Mouse (Mus musculus) limb, embryonic 14.5 days (tissue): ENCODE measurements around the gene Snx9. TPM values are rescaled to one million over a fixed set of nuclear protein-coding genes. Genes with fewer than 3 reads are reported as not detected.

Experiments used
- ATAC-seq: fragments of 200-750 bp; cut with Nextera tagmentation; 2 replicates; pipeline ENCODE4 v1.8.0; 2017; ENCODE audit warnings: low read depth, moderate number of reproducible peaks, moderate TSS enrichment; ENCODE audit not compliant: low FRiP score
- DNase-seq: peaks from one replicate; pipeline ENCODE4 v3.0.0-alpha.2; 2015; ENCODE audit warnings: low spot score
- H3K27ac ChIP-seq: fragments of 300-500 bp; sonication (generic); replicated peaks from 2 replicates; pipeline ENCODE4 v1.5.1; 2014; ENCODE audit warnings: low read depth, mild to moderate bottlenecking, low read length, moderate library complexity, mixed read lengths
- H3K27me3 ChIP-seq: fragments of 300-500 bp; sonication (generic); 2 replicates; pipeline ENCODE4 v1.6.1; 2014; ENCODE audit warnings: low read length, mixed read lengths; ENCODE audit not compliant: control insufficient read depth, insufficient read depth
- H3K36me3 ChIP-seq: fragments of 300-500 bp; sonication (generic); 2 replicates; pipeline ENCODE4 v1.6.1; 2014; ENCODE audit warnings: mild to moderate bottlenecking, low read length, moderate library complexity, mixed read lengths; ENCODE audit not compliant: control insufficient read depth, insufficient read depth
- H3K4me1 ChIP-seq: fragments of 300-500 bp; sonication (generic); 2 replicates; pipeline ENCODE4 v1.6.1; 2014; ENCODE audit warnings: antibody characterized with exemption, low read length, mixed read lengths; ENCODE audit not compliant: control insufficient read depth, insufficient read depth
- H3K4me2 ChIP-seq: fragments of 300-500 bp; sonication (generic); replicated peaks from 2 replicates; pipeline ENCODE4 v1.6.1; 2014; ENCODE audit warnings: low read depth, mild to moderate bottlenecking, low read length, moderate library complexity; ENCODE audit not compliant: severe bottlenecking
- H3K4me3 ChIP-seq: fragments of 300-500 bp; sonication (generic); replicated peaks from 2 replicates; pipeline ENCODE4 v1.5.1; 2014; ENCODE audit warnings: low read length
- H3K9ac ChIP-seq: fragments of 300-500 bp; sonication (generic); 2 replicates; pipeline ENCODE4 v1.6.1; 2014; ENCODE audit warnings: mild to moderate bottlenecking, low read depth, low read length, moderate library complexity; ENCODE audit not compliant: severe bottlenecking
- H3K9me3 ChIP-seq: fragments of 300-500 bp; sonication (generic); 2 replicates; pipeline ENCODE4 v1.6.1; 2016; ENCODE audit warnings: low read length; ENCODE audit not compliant: control insufficient read depth
- POLR2A ChIP-seq: fragments of 200-500 bp; IDR thresholded peaks from 2 replicates; pipeline ENCODE4 v1.8.0; 2012; ENCODE audit warnings: inconsistent platforms, mild to moderate bottlenecking, moderate library complexity, borderline replicate concordance; ENCODE audit not compliant: insufficient read depth, insufficient read length; ENCODE audit errors: extremely low read depth
- WGBS: fragments of 180-500 bp; shearing (Covaris S2); extraction: QIAGEN DNeasy Blood & Tissue Kit; methylation state at CpG from one replicate; pipeline ENCODE4 v1.1.7; 2014; 5-methylcytosine and 5-hydroxymethylcytosine counted together
- polyA plus RNA-seq, 2 experiments: library from polyadenylated mRNA; depleted of rRNA in 1 of 2; stranded (reverse) in 1 of 2; unstranded in 1 of 2; fragments of >200 nt; fragmentation: Nextera tagmentation in 1 of 2; extraction: Ambion mirVana in 1 of 2; gene quantifications; 2 replicates each; pipeline versions ENCODE4 v1.2.1 to v1.2.3; 2012 to 2014

Snx9 gene
- polyA plus RNA-seq, 2 experiments, result 39.1 to 41.9 TPM

DNA sequence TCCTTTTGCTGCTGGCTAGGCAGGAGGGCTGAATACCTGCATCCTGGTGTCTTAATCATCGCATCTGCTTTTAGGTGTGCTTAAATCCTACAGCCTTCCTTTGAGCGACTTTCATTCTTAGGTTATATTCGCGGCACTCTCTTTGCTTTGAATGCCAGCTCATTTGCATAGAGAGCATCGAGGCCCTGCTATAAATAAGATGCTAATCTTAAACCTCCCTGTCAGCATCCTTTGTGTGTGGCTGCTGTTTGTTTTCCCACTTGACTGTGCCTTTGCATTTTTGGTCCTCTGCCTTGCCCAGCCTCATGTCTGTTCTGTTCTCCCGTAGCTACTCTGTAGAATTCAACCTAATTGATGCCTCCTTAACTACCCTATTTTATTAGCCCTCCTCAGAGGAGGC lies 21.2 kb downstream of the Snx9 start:
- no peak for ATAC-seq
- no peak overlapping the region for H3K9ac ChIP-seq

DNA sequence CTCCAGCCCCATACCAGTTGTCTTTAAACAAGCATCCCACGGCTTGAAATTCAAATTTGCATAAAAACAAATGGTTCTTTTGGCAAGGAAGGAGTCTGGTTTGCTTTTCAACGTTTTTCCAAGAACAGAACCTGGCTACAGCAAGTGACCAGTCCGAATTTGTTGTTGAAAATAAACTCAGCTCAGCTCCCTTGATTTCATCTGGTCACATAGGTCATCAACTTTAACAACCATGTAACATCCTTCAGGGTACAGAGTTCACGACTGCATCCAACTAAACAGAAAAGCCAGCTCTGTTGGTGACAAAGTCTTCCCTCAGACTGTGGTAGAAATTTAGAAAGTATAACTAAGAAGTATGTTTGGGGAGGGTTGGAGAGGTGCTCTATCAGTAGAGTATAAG lies 21.7 kb downstream of the Snx9 start:
- Histone ChIP-seq H3K36me3 (no peaks in the 10 kb centered on the region), H3K4me3 (no peak overlapping the region), H3K4me1 (no peaks in the 10 kb centered on the region), H3K9me3 (no peaks in the 10 kb centered on the region), H3K27ac (no peak overlapping the region), H3K9ac (no peak overlapping the region), H3K4me2 (no peak overlapping the region), H3K27me3 (no peaks in the 10 kb centered on the region)
- ATAC-seq, result no peak
- TF ChIP-seq POLR2A, result no peak
- DNase-seq, result no peak
- WGBS, result 41% methylated on average over 4 of the region's 4 CpGs

More for the DNA sequence above, 21.2 kb downstream of the Snx9 start:
- no peaks in the 10 kb centered on the region for H3K4me1 ChIP-seq
- H3K27ac ChIP-seq, result no peak overlapping the region
- no peaks in the 10 kb centered on the region for H3K27me3 ChIP-seq
- no peaks in the 10 kb centered on the region for H3K9me3 ChIP-seq
- H3K4me2 ChIP-seq, result no peak overlapping the region
- 28% methylated on average over 6 of the region's 6 CpGs for WGBS
- H3K36me3 ChIP-seq, result no peaks in the 10 kb centered on the region
- DNase-seq, result no peak
- TF ChIP-seq POLR2A, result no peak
- H3K4me3 ChIP-seq, result no peak overlapping the region

DNA sequence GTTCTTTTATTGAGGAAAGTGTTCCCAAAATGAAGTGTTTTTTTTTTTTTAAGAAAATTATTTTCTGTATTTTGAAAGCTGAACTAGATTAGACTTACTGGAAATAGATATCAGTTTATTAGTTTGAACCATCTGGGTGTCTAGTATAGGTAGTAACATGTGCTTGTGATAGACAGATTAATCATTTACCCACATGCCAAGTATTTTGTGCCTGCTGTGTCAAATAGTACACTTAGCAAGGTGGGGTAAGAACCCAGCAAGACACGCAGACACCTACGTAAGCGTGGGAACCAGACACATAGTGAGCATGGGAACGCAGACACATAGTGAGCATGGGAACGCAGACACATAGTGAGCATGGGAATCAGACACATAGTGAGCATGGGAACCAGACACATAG lies 22.6 kb downstream of the Snx9 start:
- H3K27me3 ChIP-seq, result no peaks in the 10 kb centered on the region
- WGBS, result 97% methylated on average over 5 of the region's 5 CpGs
- no peaks in the 10 kb centered on the region for H3K9me3 ChIP-seq
- H3K36me3 ChIP-seq, result no peaks in the 10 kb centered on the region
- no peak overlapping the region for H3K4me3 ChIP-seq
- DNase-seq, result no peak
- TF ChIP-seq POLR2A, result no peak
- no peak for ATAC-seq
- H3K9ac ChIP-seq, result no peak overlapping the region
- no peak overlapping the region for H3K27ac ChIP-seq
- no peaks in the 10 kb centered on the region for H3K4me1 ChIP-seq
- H3K4me2 ChIP-seq, result no peak overlapping the region

DNA sequence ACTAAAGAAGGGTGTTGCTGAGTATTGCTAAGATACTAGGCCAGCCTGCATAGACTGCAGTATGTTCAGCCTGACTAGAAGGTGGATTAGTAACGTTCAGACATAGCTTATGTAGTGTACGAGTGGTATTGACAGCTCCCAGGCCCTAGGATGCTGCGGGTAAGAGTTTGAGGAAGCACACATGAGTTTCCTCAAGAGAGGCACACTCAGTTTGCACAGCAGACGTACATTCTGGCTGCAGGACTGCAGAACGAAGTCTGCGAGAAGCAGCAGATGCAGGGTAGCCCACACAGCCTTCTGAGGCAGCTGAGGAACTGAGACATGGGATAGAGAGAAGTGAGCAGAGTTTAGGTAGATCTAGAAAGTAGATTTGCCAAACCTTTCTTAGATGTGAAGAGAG lies 26.3 kb downstream of the Snx9 start:
- 74% methylated on average over 6 of the region's 6 CpGs for WGBS
- Histone ChIP-seq H3K9me3 (no peaks in the 10 kb centered on the region), H3K27ac (no peak overlapping the region)

DNA sequence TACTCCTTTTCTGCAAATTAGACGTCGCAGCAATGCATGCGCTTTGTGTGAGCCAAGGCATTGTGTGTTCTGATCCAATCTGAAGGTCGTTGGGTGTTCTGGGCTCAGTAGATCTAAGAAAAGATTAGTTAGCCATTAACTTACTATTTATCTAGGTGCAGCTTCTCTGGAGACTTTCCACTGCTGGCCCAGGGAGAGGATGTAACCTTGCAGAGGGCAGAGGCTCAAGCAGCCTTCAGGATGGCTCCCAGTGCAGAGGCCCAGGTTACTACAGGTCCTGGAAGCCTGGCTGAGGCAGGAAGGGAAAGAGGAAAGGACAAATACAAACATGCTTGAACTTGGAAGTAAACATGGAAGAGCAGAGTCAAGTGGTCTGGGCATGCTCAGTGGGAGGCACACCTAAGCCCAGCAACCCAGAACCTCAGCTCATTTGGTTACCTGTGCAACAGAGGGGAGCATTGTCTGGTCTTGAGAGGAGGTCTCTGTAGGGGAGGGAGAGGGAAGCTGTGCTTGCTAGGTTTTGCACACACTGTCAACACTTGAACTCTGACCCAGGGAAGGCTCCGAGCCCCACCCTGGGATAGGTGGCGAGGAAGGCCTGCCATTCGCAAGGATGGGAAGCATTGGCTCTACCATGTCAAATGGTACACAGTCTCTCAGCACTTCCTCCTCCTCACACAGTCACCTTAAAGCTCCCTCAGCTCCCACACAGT lies 27.3 kb downstream of the Snx9 start:
- no peak for ATAC-seq
- TF ChIP-seq POLR2A, result no peak

More for the DNA sequence above, 26.3 kb downstream of the Snx9 start:
- ATAC-seq, result no peak
- no peak for DNase-seq
- Histone ChIP-seq H3K4me1 (0 out of 2 replicates have a peak, but pooled peaks cover 2% of the 10 kb centered on the region), H3K4me2 (no peak overlapping the region), H3K9ac (no peak overlapping the region), H3K4me3 (no peak overlapping the region), H3K27me3 (no peaks in the 10 kb centered on the region), H3K36me3 (no peaks in the 10 kb centered on the region)
- no peak for TF ChIP-seq POLR2A

GRCm38 (mm10) chr17:5869461-5869860 lies 28.3 kb downstream of the Snx9 start:
- DNase-seq (no peak), ATAC-seq (no peak)
- Histone ChIP-seq H3K27me3 (no peaks in the 10 kb centered on the region), H3K4me2 (no peak overlapping the region), H3K9me3 (no peaks in the 10 kb centered on the region), H3K36me3 (no peaks in the 10 kb centered on the region), H3K27ac (no peak overlapping the region), H3K9ac (no peak overlapping the region), H3K4me3 (no peak overlapping the region), H3K4me1 (peaks cover 5% of the 10 kb centered on the region; the same call in 1 of the 2 replicates)
- TF ChIP-seq POLR2A, result no peak
- 71% methylated on average over 3 of the region's 3 CpGs for WGBS

More for the DNA sequence above, 27.3 kb downstream of the Snx9 start:
- H3K4me3 ChIP-seq, result no peak overlapping the region
- WGBS, result 87% methylated on average over 7 of the region's 7 CpGs
- no peaks in the 10 kb centered on the region for H3K27me3 ChIP-seq
- H3K27ac ChIP-seq, result no peak overlapping the region
- no peaks in the 10 kb centered on the region for H3K9me3 ChIP-seq
- no peak for DNase-seq
- 0 out of 2 replicates have a peak, but pooled peaks cover 5% of the 10 kb centered on the region for H3K4me1 ChIP-seq
- no peaks in the 10 kb centered on the region for H3K36me3 ChIP-seq
- no peak overlapping the region for H3K9ac ChIP-seq
- no peak overlapping the region for H3K4me2 ChIP-seq
